Mouse (Mus musculus) ES-Bruce4 (cell line): ENCODE data around the gene Dcxr.

ENCODE experiments used
- CTCF ChIP-seq: IDR thresholded peaks from one replicate; pipeline ENCODE4 v1.8.1; 2011; ENCODE audit warnings: low read depth, low read length
- POLR2A ChIP-seq: IDR thresholded peaks from one replicate; pipeline ENCODE4 v1.8.1; 2011; ENCODE audit warnings: low read length; ENCODE audit not compliant: insufficient read depth

DNA sequence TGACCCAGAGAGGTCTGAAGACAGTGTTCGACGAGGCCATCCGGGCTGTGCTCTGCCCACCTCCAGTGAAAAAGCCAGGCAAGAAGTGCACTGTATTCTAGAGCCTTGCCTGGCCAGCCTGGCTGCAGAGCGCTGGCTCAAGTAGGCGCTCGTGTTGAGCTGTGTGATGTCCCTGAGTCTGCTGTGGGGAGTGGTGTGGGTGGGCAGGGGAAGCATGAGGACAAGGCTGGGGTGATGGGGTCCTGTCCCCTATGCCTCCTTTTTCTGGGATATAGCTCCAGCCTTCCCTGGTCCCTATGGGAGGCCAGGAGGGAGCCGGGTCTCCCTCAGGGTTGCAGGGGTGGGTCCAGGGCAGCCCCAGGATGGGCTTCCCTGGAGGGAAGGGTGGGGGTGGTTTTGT lies 3.6 kb downstream of the Dcxr start:
- TF ChIP-seq CTCF (no peak), POLR2A (no peak)
